Mouse (Mus musculus): Measurements from ENCODE around the gene Gm17359. TPM values are rescaled to one million over a fixed set of nuclear protein-coding genes. Genes with fewer than 3 reads are reported as not detected.

Gene Gm17359
- polyA plus RNA-seq, 1 experiment = not detected

- H3K36me3 ChIP-seq (ENCODE audit: control insufficient read depth) = peaks cover 99% of the 10 kb centered on the region
- no peaks in the 10 kb centered on the region for H3K27me3 ChIP-seq (ENCODE audit: control insufficient read depth)
- H3K9me3 ChIP-seq (ENCODE audit: control insufficient read depth, low read length) = no peaks in the 10 kb centered on the region
- TF ChIP-seq TAL1 (IDR thresholded peaks at IDR 0.05; ENCODE audit: low read length) = no peak
- TF ChIP-seq GATA1 (IDR thresholded peaks at IDR 0.05; ENCODE audit: low read length) = no peak
- H3K4me3 ChIP-seq (replicated peaks) = no peak overlapping the region
- H3K4me1 ChIP-seq (ENCODE audit: control insufficient read depth) = peaks cover 23% of the 10 kb centered on the region
These were observed 139.5 kb downstream of the Gm17359 start for GRCm38 (mm10) chr3:79475980-79476379.

- Histone ChIP-seq H3K9me3 (ENCODE audit: control insufficient read depth, low read length) (no peaks in the 10 kb centered on the region), H3K4me3 (replicated peaks) (no peak overlapping the region), H3K4me1 (ENCODE audit: control insufficient read depth) (peaks cover 23% of the 10 kb centered on the region), H3K27me3 (ENCODE audit: control insufficient read depth) (no peaks in the 10 kb centered on the region), H3K36me3 (ENCODE audit: control insufficient read depth) (peaks cover 99% of the 10 kb centered on the region)
- TF ChIP-seq TAL1 (IDR thresholded peaks at IDR 0.05; ENCODE audit: low read length) = no peak
- TF ChIP-seq GATA1 (IDR thresholded peaks at IDR 0.05; ENCODE audit: low read length) = no peak
These were observed 141.9 kb downstream of the Gm17359 start for GRCm38 (mm10) chr3:79478400-79478799.

GRCm38 (mm10) chr3:79478880-79479279 is 142.4 kb downstream of the Gm17359 start:
- Histone ChIP-seq H3K4me3 (replicated peaks) (no peak overlapping the region), H3K27me3 (ENCODE audit: control insufficient read depth) (no peaks in the 10 kb centered on the region), H3K36me3 (ENCODE audit: control insufficient read depth) (peaks cover 99% of the 10 kb centered on the region), H3K4me1 (ENCODE audit: control insufficient read depth) (peaks cover 23% of the 10 kb centered on the region), H3K9me3 (ENCODE audit: control insufficient read depth, low read length) (no peaks in the 10 kb centered on the region)
- no peak for TF ChIP-seq TAL1 (IDR thresholded peaks at IDR 0.05; ENCODE audit: low read length)
- TF ChIP-seq GATA1 (IDR thresholded peaks at IDR 0.05; ENCODE audit: low read length) = no peak

- Histone ChIP-seq H3K4me1 (ENCODE audit: control insufficient read depth) (peaks cover 10% of the 10 kb centered on the region; the same call in 1 of the 2 replicates), H3K9me3 (ENCODE audit: control insufficient read depth, low read length) (no peaks in the 10 kb centered on the region), H3K27me3 (ENCODE audit: control insufficient read depth) (no peaks in the 10 kb centered on the region), H3K4me3 (replicated peaks) (no peak overlapping the region), H3K36me3 (ENCODE audit: control insufficient read depth) (peaks cover 99% of the 10 kb centered on the region)
- TF ChIP-seq TAL1 (IDR thresholded peaks at IDR 0.05; ENCODE audit: low read length) (no peak), GATA1 (IDR thresholded peaks at IDR 0.05; ENCODE audit: low read length) (no peak)
These were observed 148.0 kb downstream of the Gm17359 start for GRCm38 (mm10) chr3:79484286-79485063.

GRCm38 (mm10) chr3:79488025-79488424 is 151.6 kb downstream of the Gm17359 start:
- Histone ChIP-seq H3K27me3 (ENCODE audit: control insufficient read depth) (no peaks in the 10 kb centered on the region), H3K9me3 (ENCODE audit: control insufficient read depth, low read length) (no peaks in the 10 kb centered on the region), H3K4me3 (replicated peaks) (no peak overlapping the region), H3K4me1 (ENCODE audit: control insufficient read depth) (no peaks in the 10 kb centered on the region), H3K36me3 (ENCODE audit: control insufficient read depth) (peaks cover 98% of the 10 kb centered on the region)
- TF ChIP-seq TAL1 (IDR thresholded peaks at IDR 0.05; ENCODE audit: low read length) (no peak), GATA1 (IDR thresholded peaks at IDR 0.05; ENCODE audit: low read length) (no peak)

GRCm38 (mm10) chr3:79490102-79490501 is 153.6 kb downstream of the Gm17359 start:
- Histone ChIP-seq H3K27me3 (ENCODE audit: control insufficient read depth) (no peaks in the 10 kb centered on the region), H3K9me3 (ENCODE audit: control insufficient read depth, low read length) (no peaks in the 10 kb centered on the region), H3K4me3 (replicated peaks) (no peak overlapping the region), H3K36me3 (ENCODE audit: control insufficient read depth) (peaks cover 98% of the 10 kb centered on the region), H3K4me1 (ENCODE audit: control insufficient read depth) (no peaks in the 10 kb centered on the region)
- no peak for TF ChIP-seq TAL1 (IDR thresholded peaks at IDR 0.05; ENCODE audit: low read length)
- TF ChIP-seq GATA1 (IDR thresholded peaks at IDR 0.05; ENCODE audit: low read length) = no peak

GRCm38 (mm10) chr3:79491614-79492013 is 155.2 kb downstream of the Gm17359 start:
- Histone ChIP-seq H3K27me3 (ENCODE audit: control insufficient read depth) (no peaks in the 10 kb centered on the region), H3K36me3 (ENCODE audit: control insufficient read depth) (peaks cover 98% of the 10 kb centered on the region), H3K4me3 (replicated peaks) (no peak overlapping the region), H3K9me3 (ENCODE audit: control insufficient read depth, low read length) (no peaks in the 10 kb centered on the region), H3K4me1 (ENCODE audit: control insufficient read depth) (no peaks in the 10 kb centered on the region)
- TF ChIP-seq TAL1 (IDR thresholded peaks at IDR 0.05; ENCODE audit: low read length) (no peak), GATA1 (IDR thresholded peaks at IDR 0.05; ENCODE audit: low read length) (no peak)

GRCm38 (mm10) chr3:79493064-79493463 is 156.6 kb downstream of the Gm17359 start:
- Histone ChIP-seq H3K36me3 (ENCODE audit: control insufficient read depth) (peaks cover 98% of the 10 kb centered on the region), H3K9me3 (ENCODE audit: control insufficient read depth, low read length) (no peaks in the 10 kb centered on the region), H3K4me1 (ENCODE audit: control insufficient read depth) (no peaks in the 10 kb centered on the region), H3K27me3 (ENCODE audit: control insufficient read depth) (no peaks in the 10 kb centered on the region), H3K4me3 (replicated peaks) (no peak overlapping the region)
- no peak for TF ChIP-seq GATA1 (IDR thresholded peaks at IDR 0.05; ENCODE audit: low read length)
- no peak for TF ChIP-seq TAL1 (IDR thresholded peaks at IDR 0.05; ENCODE audit: low read length)

GRCm38 (mm10) chr3:79494028-79494427 is 157.6 kb downstream of the Gm17359 start:
- H3K4me1 ChIP-seq (ENCODE audit: control insufficient read depth) = no peaks in the 10 kb centered on the region
- TF ChIP-seq TAL1 (IDR thresholded peaks at IDR 0.05; ENCODE audit: low read length) (no peak), GATA1 (IDR thresholded peaks at IDR 0.05; ENCODE audit: low read length) (no peak)
- no peaks in the 10 kb centered on the region for H3K9me3 ChIP-seq (ENCODE audit: control insufficient read depth, low read length)
- H3K27me3 ChIP-seq (ENCODE audit: control insufficient read depth) = no peaks in the 10 kb centered on the region
- H3K4me3 ChIP-seq (replicated peaks) = no peak overlapping the region
- H3K36me3 ChIP-seq (ENCODE audit: control insufficient read depth) = peaks cover 96% of the 10 kb centered on the region

Measured in erythroblast, embryonic 14.5 days (primary cell).